Mouse (Mus musculus): ENCODE measurements around the gene Kalrn. TPM values are rescaled to one million over a fixed set of nuclear protein-coding genes. Genes with fewer than 3 reads are reported as not detected.

Gene Kalrn
- polyA plus RNA-seq, 1 experiment from 2014 or later: 10.0 TPM

GRCm38 (mm10) chr16:34110840-34111625 lies 462.3 kb downstream of the Kalrn start:
- Histone ChIP-seq H3K36me3 (replicated peaks) (no peaks in the 10 kb centered on the region), H3K4me2 (no peak overlapping the region), H3K4me3 (replicated peaks) (no peak overlapping the region), H3K9ac (no peak overlapping the region), H3K27ac (replicated peaks) (no peak overlapping the region), H3K4me1 (replicated peaks) (0 out of 2 replicates have a peak, but pooled peaks cover 3% of the 10 kb centered on the region), H3K27me3 (no peaks in the 10 kb centered on the region), H3K9me3 (replicated peaks) (no peaks in the 10 kb centered on the region)
- peak; percentile 64 for ATAC-seq (ENCODE audit: insufficient read depth)
- 48% methylated on average over 7 of the region's 7 CpGs for WGBS (ENCODE audit: insufficient replicate concordance)

DNA sequence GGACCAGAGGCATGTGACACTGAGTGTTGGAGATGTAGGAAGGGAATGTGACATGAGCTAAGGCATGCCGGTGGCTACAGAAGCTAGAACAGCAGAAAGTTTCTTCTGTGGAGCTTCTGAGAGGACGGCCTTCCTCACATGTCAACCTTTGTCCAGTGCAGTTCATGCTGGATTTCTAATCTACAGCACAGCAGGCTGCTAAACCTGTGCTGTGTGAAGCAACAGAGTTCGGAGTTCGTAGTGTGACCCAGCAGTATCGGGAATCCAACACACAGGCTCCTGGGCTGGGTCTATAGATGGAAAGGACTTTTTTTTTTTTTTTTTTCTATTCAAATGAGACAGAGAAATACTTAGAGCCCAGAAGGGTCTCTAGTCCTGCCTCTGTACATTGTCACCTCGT lies 468.9 kb downstream of the Kalrn start:
- Histone ChIP-seq H3K4me2 (no peak overlapping the region), H3K4me3 (replicated peaks) (no peak overlapping the region), H3K4me1 (replicated peaks) (no peaks in the 10 kb centered on the region), H3K27ac (replicated peaks) (no peak overlapping the region), H3K27me3 (no peaks in the 10 kb centered on the region), H3K9me3 (replicated peaks) (no peaks in the 10 kb centered on the region), H3K9ac (no peak overlapping the region), H3K36me3 (replicated peaks) (no peaks in the 10 kb centered on the region)
- WGBS (ENCODE audit: insufficient replicate concordance): 56% methylated on average over 6 of the region's 6 CpGs
- ATAC-seq (ENCODE audit: insufficient read depth): no peak

DNA sequence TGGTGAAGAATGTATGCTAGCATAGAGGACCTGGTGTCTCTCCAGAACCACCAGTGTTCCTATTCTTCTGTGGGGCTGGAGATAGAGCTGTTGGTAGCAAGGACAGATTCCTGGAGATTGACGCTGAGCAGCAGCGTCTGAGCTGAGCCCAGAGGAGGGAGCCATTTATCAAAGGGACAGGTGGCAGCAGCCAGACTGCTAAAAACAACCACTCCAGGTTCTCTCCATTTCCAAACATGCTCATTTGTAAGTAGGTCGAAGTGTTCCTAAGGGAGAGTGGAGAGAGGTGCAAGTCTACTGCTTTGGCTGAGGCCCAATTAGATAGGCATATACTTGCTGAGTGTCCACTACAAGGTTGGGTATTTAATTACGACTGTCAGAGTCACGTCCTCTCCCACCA lies 470.6 kb downstream of the Kalrn start:
- 47% methylated on average over 5 of the region's 5 CpGs for WGBS (ENCODE audit: insufficient replicate concordance)
- H3K36me3 ChIP-seq (replicated peaks): no peaks in the 10 kb centered on the region
- no peaks in the 10 kb centered on the region for H3K4me1 ChIP-seq (replicated peaks)
- ATAC-seq (ENCODE audit: insufficient read depth): no peak
- no peak overlapping the region for H3K4me2 ChIP-seq
- H3K9me3 ChIP-seq (replicated peaks): no peaks in the 10 kb centered on the region
- no peak overlapping the region for H3K4me3 ChIP-seq (replicated peaks)
- H3K27ac ChIP-seq (replicated peaks): no peak overlapping the region
- H3K27me3 ChIP-seq: no peaks in the 10 kb centered on the region
- no peak overlapping the region for H3K9ac ChIP-seq

DNA sequence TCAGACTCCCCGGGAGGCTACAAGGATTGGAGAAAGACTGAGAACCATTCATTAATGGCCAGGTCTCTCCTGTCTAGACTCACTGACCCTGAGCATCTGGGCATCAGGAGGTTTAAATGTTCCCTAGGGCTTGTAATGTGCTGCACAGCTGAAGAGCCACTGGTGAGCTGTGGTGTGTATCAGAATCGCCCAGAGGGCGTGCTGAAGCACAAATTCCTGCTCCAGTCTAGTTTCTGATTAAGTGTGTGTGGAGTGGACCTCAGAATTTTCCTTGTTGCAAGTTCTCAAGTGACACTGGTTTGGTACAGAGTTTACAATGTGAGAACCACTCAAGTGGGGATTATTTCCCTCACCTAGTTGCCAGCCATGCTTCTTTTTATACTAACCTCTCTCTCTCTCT lies 473.5 kb downstream of the Kalrn start:
- Histone ChIP-seq H3K27ac (replicated peaks) (no peak overlapping the region), H3K36me3 (replicated peaks) (no peaks in the 10 kb centered on the region), H3K4me2 (no peak overlapping the region), H3K27me3 (peaks cover 23% of the 10 kb centered on the region), H3K4me3 (replicated peaks) (no peak overlapping the region), H3K4me1 (replicated peaks) (peaks cover 12% of the 10 kb centered on the region; the same call in 1 of the 2 replicates), H3K9ac (no peak overlapping the region), H3K9me3 (replicated peaks) (no peaks in the 10 kb centered on the region)
- ATAC-seq (ENCODE audit: insufficient read depth): no peak
- WGBS (ENCODE audit: insufficient replicate concordance): 75% methylated on average over 3 of the region's 3 CpGs

DNA sequence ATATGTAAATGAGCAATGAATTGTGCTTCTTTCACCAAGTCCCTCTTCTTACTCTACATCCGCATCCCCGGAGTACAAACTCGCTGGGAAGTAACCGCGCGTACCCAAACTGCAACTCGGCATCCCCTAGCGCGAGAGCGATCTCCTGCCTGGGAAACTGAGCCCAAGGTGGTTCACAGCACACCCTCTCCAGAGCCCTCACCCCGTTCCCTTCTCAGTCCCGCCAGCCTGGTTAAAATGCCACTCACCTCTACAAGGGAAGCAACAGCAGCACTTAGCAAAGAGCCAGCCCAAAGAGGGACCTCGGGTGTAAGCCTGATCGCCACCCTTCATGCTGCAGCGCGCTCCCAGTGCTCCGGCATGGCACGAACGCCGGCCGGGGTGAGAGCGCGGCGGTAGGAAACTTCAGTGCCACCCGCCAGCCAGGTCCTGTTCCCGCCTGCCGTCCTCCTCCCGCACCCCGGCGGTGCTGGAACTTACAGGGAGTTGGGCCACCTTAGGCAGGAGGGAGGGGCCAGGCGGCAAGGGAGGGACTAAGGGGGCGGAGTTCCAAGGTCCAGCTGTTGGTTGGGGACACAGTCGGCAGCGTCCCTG lies 477.7 kb downstream of the Kalrn start:
- peaks cover 53% of the 10 kb centered on the region for H3K27me3 ChIP-seq
- peak overlapping the region; percentile 62 for H3K4me3 ChIP-seq (replicated peaks)
- no peaks in the 10 kb centered on the region for H3K9me3 ChIP-seq (replicated peaks)
- peak overlapping the region; percentile 76 for H3K4me2 ChIP-seq
- peak overlapping the region; percentile 59; the same call in 1 of the 2 replicates for H3K27ac ChIP-seq (replicated peaks)
- WGBS (ENCODE audit: insufficient replicate concordance): under 1% methylated on average over 34 of the region's 34 CpGs
- peak; percentile 82 for ATAC-seq (ENCODE audit: insufficient read depth)
- H3K36me3 ChIP-seq (replicated peaks): no peaks in the 10 kb centered on the region
- H3K4me1 ChIP-seq (replicated peaks): peaks cover 21% of the 10 kb centered on the region; the same call in 1 of the 2 replicates
- peak overlapping the region; percentile 54 for H3K9ac ChIP-seq

DNA sequence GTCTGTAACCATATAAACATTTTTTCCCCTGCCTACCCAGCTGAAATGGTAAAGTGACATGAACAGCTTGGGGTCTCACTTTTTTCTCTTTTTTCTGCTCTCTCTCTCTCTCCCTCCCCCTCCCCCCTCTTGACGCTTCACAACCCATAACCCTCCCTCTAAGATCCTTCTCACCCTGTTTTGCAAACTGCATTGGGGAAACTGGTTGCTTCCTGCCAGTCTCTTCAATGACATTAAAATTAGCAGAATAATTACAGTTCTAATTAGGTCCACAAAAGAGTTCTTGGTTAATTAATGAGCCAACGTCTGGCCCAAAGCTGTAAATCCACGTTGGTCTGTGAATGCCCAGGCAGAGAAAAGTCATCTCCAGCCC lies 478.3 kb downstream of the Kalrn start:
- H3K27ac ChIP-seq (replicated peaks): no peak overlapping the region
- H3K4me2 ChIP-seq: peak overlapping the region; percentile 76
- peak overlapping the region; percentile 54; the same call in 1 of the 2 replicates for H3K9ac ChIP-seq

GRCm38 (mm10) chr16:34094446-34095092 lies 478.8 kb downstream of the Kalrn start:
- under 1% methylated on average over 16 of the region's 16 CpGs for WGBS (ENCODE audit: insufficient replicate concordance)
- no peak for ATAC-seq (ENCODE audit: insufficient read depth)
- Histone ChIP-seq H3K27ac (replicated peaks) (no peak overlapping the region), H3K9ac (no peak overlapping the region), H3K4me2 (peak overlapping the region; percentile 76), H3K9me3 (replicated peaks) (no peaks in the 10 kb centered on the region), H3K4me1 (replicated peaks) (peaks cover 26% of the 10 kb centered on the region), H3K4me3 (replicated peaks) (peak overlapping the region; percentile 62), H3K27me3 (peaks cover 53% of the 10 kb centered on the region), H3K36me3 (replicated peaks) (no peaks in the 10 kb centered on the region)

More for the DNA sequence above, 478.3 kb downstream of the Kalrn start:
- no peaks in the 10 kb centered on the region for H3K36me3 ChIP-seq (replicated peaks)
- ATAC-seq (ENCODE audit: insufficient read depth): no peak
- 0% methylated on average over 3 of the region's 3 CpGs for WGBS (ENCODE audit: insufficient replicate concordance)
- no peaks in the 10 kb centered on the region for H3K9me3 ChIP-seq (replicated peaks)
- peak overlapping the region; percentile 62 for H3K4me3 ChIP-seq (replicated peaks)
- H3K4me1 ChIP-seq (replicated peaks): peaks cover 21% of the 10 kb centered on the region; the same call in 1 of the 2 replicates
- H3K27me3 ChIP-seq: peaks cover 53% of the 10 kb centered on the region

DNA sequence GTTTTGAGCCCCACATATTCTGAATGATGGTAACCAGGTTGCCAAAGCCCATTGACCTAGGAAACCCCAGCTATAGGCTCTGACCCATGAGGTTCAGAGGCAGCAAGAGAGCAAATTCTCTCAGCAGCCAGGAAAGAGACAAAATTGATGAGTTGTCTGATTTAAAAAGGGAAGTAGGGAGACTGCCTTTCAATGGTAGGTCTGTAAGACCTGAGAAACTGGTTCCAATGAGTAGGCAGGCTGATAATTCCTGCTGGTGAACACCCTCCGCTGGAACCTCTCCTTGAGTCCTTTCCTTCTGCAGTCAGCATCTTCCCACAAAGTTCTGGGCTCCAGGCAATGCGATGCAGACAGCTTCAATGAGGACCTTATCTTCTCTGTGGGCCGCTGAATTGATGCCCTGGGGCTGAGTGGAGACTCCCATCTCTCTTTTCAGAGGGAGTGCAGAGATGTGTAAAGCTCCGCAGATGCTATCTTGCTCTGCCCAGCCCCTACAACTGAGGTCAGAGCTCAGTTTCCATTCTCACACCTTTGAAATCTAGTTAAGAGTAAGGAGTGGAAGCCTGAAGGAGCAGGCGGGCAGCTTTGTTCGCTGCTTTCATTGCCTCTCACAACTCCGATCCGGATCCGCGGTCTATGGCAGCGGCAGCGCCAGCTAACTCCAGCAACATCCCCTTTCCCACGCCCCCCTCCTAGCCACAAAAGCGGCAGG lies 479.4 kb downstream of the Kalrn start:
- 4% methylated on average over 14 of the region's 14 CpGs for WGBS (ENCODE audit: insufficient replicate concordance)

DNA sequence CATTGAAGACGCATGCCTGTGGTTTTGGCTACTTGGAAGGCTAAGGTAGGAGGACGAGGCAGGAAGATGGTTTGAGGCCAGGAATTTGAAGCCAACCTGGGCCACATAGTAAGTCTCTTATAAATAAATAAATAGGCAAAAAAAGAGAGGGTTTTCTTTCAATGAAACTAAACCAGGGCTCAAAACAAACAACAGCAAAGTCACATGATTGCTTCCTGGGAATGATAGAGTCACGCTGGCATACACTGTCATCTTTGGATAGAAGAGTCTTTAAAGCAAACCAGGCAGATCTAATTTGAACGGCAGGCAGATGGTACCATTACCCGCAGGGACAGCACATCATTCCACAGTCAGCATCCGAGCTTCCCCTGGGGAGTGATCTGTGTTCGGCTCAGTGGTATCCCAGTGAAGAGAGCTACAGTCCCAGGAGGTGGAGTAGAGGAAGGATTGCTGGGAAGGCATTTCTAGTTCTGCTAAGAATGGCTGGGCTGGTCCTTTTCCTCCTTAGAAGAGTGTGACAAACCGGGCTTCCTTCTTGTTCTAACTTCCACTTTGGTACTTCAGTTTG lies 483.7 kb downstream of the Kalrn start:
- Histone ChIP-seq H3K4me1 (replicated peaks) (peaks cover 25% of the 10 kb centered on the region), H3K36me3 (replicated peaks) (no peaks in the 10 kb centered on the region), H3K27me3 (peaks cover 35% of the 10 kb centered on the region), H3K9me3 (replicated peaks) (no peaks in the 10 kb centered on the region), H3K4me3 (replicated peaks) (no peak overlapping the region), H3K27ac (replicated peaks) (no peak overlapping the region), H3K9ac (no peak overlapping the region), H3K4me2 (no peak overlapping the region)
- 47% methylated on average over 8 of the region's 8 CpGs for WGBS (ENCODE audit: insufficient replicate concordance)
- ATAC-seq (ENCODE audit: insufficient read depth): no peak

More for the DNA sequence above, 479.4 kb downstream of the Kalrn start:
- H3K9ac ChIP-seq: no peak overlapping the region
- H3K4me2 ChIP-seq: peak overlapping the region; percentile 76
- H3K4me3 ChIP-seq (replicated peaks): peak overlapping the region; percentile 62
- no peak for ATAC-seq (ENCODE audit: insufficient read depth)
- H3K36me3 ChIP-seq (replicated peaks): no peaks in the 10 kb centered on the region
- no peaks in the 10 kb centered on the region for H3K9me3 ChIP-seq (replicated peaks)
- H3K27me3 ChIP-seq: peaks cover 53% of the 10 kb centered on the region
- peaks cover 27% of the 10 kb centered on the region for H3K4me1 ChIP-seq (replicated peaks)
- no peak overlapping the region for H3K27ac ChIP-seq (replicated peaks)

DNA sequence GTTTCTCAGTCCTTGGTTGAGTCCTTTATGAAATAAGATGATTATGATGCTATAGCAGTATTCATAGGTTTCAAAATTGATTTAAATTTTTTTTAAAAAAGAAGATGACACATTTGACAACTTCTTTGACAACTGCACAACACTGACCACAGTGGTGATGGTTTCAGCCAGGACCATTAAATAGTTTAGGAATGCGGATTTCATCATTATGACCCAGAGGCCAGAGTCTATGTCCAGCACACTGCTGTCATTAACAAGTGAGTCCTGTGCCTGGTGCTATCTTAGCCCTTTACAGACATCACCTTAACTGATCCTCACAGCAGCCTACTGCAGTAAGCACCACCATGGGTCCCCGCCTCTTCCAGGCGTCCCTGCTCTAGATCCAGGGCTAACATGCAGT lies 484.3 kb downstream of the Kalrn start:
- ATAC-seq (ENCODE audit: insufficient read depth): peak; percentile 62
- H3K27ac ChIP-seq (replicated peaks): no peak overlapping the region
- no peak overlapping the region for H3K9ac ChIP-seq
- peaks cover 29% of the 10 kb centered on the region for H3K27me3 ChIP-seq
- H3K4me3 ChIP-seq (replicated peaks): no peak overlapping the region
- H3K36me3 ChIP-seq (replicated peaks): no peaks in the 10 kb centered on the region
- WGBS (ENCODE audit: insufficient replicate concordance): 68% methylated on average over 3 of the region's 3 CpGs
- no peak overlapping the region for H3K4me2 ChIP-seq
- peaks cover 20% of the 10 kb centered on the region for H3K4me1 ChIP-seq (replicated peaks)
- H3K9me3 ChIP-seq (replicated peaks): no peaks in the 10 kb centered on the region
